Mouse (Mus musculus) brown adipose tissue, adult 24 weeks (tissue): Measurements from ENCODE around the gene Npm1. TPM values are rescaled to one million over a fixed set of nuclear protein-coding genes. Genes with fewer than 3 reads are reported as not detected.

Experiments used
- H3K27ac ChIP-seq: fragments of 200-500 bp; replicated peaks from 2 replicates; pipeline ENCODE4 v1.5.1; 2012; ENCODE audit warnings: low read depth, mild to moderate bottlenecking, low read length
- H3K4me1 ChIP-seq: fragments of 200-500 bp; 2 replicates; pipeline ENCODE4 v1.6.1; 2012; ENCODE audit warnings: low read length, mixed read lengths; ENCODE audit not compliant: control insufficient read depth, insufficient read depth, insufficient read length
- H3K4me3 ChIP-seq: fragments of 200-500 bp; 2 replicates; pipeline ENCODE4 v1.5.1; 2012; ENCODE audit warnings: low read depth, mild to moderate bottlenecking, low read length, moderate library complexity; ENCODE audit not compliant: insufficient read depth
- polyA plus RNA-seq: library from polyadenylated mRNA; stranded (reverse); fragments of >200 nt; gene quantifications from 2 replicates; pipeline ENCODE4 v1.2.4, GENCODE M21; 2012; ENCODE audit not compliant: missing spikeins, insufficient read depth, insufficient read length

Gene Npm1
- polyA plus RNA-seq, 1 experiment = 195 TPM

- no peak overlapping the region for H3K27ac ChIP-seq
- H3K4me1 ChIP-seq = no peaks in the 10 kb centered on the region; the same call in 1 of the 2 replicates
- no peak overlapping the region for H3K4me3 ChIP-seq
Measured at GRCm38 (mm10) chr11:33197133-33197514, 34.1 kb upstream of the Npm1 start.

DNA sequence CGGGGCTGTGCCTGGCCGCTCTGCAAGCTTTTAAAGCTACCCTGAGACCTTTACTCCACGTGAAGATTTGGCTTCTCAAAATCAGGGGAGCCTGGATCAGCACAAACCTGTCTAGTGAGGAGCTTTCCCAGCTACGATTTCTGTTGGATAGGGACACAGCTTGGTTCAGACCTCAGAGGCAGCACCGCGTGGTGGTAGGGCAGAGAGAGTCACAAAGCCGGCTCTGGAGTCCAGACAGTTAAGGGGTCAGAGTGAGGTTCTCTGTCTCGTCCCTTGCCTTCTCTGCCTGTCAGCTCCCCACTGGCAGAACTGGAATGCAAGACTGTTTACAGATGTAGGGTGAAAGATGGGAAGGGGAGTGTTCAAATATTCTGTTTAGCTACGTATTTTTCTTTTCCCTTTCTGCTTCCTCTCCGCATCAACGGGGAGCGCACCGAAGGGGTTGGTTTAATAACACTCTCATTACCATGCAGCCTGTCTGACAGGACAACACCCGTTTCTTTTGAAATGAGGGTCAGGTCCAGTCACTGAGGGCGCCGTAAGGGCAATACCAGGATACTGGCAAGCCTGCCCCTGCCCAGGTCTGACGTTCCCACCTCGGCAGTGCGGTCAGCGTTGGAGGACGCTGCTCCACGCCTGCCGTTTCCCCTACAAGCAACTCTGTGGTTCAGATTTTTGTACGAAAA is 33.6 kb upstream of the Npm1 start:
- no peak overlapping the region for H3K4me3 ChIP-seq
- no peaks in the 10 kb centered on the region for H3K4me1 ChIP-seq
- H3K27ac ChIP-seq = no peak overlapping the region

- no peak overlapping the region for H3K4me3 ChIP-seq
- no peaks in the 10 kb centered on the region for H3K4me1 ChIP-seq
- H3K27ac ChIP-seq = no peak overlapping the region
Measured at GRCm38 (mm10) chr11:33195531-33196446, 32.8 kb upstream of the Npm1 start.

- H3K27ac ChIP-seq = no peak overlapping the region
- H3K4me3 ChIP-seq = no peak overlapping the region
- no peaks in the 10 kb centered on the region for H3K4me1 ChIP-seq
Measured at GRCm38 (mm10) chr11:33195061-33195460, 32.1 kb upstream of the Npm1 start.

DNA sequence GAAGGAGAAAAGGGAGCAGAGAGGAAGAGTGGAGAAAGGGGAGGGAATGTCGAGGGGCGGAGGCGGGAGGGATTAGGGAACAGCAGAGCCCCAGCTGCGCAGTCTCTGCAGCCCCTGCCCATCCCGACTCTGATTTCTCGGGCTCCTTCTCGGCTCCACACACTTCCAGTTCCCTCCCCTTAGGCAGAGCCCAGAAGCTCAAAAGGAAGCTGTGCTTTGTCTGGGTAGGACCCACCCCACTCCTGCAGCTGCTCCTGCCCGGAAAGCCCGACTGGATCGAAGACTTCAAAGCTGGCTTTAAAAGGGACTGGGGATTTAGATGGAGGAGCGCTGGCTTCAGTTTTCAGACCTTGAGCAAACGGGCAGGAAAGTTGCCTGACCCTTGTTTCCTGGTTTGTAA is 30.7 kb upstream of the Npm1 start:
- H3K27ac ChIP-seq = no peak overlapping the region
- no peaks in the 10 kb centered on the region for H3K4me1 ChIP-seq
- H3K4me3 ChIP-seq = no peak overlapping the region

GRCm38 (mm10) chr11:33181804-33182203 is 18.8 kb upstream of the Npm1 start:
- H3K4me1 ChIP-seq = no peaks in the 10 kb centered on the region
- H3K4me3 ChIP-seq = no peak overlapping the region
- no peak overlapping the region for H3K27ac ChIP-seq

DNA sequence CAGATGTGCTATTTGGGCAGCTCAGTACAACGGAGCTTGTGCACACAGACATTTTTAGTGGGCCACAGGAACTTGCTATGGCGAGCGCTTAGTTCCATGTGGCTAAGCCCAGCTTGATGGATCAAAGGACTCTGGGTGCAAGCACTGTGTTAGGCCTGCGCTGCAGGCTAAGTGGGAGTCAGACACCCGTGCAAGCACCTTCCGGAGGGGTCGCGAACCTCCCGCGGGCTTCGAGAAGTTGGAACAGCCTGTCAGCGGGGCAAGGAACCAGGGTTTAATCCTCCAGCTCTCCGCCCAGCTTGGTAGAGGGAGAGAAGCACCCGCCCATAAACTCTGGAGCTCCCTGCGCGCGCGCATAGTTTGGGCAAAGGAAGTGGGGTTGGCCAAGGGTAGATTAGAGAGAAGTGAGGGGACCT is 17.7 kb upstream of the Npm1 start:
- no peaks in the 10 kb centered on the region for H3K4me1 ChIP-seq
- H3K4me3 ChIP-seq = no peak overlapping the region
- H3K27ac ChIP-seq = no peak overlapping the region

- Histone ChIP-seq H3K4me3 (no peak overlapping the region), H3K4me1 (no peaks in the 10 kb centered on the region), H3K27ac (no peak overlapping the region)
Measured at GRCm38 (mm10) chr11:33179802-33180201, 16.8 kb upstream of the Npm1 start.

DNA sequence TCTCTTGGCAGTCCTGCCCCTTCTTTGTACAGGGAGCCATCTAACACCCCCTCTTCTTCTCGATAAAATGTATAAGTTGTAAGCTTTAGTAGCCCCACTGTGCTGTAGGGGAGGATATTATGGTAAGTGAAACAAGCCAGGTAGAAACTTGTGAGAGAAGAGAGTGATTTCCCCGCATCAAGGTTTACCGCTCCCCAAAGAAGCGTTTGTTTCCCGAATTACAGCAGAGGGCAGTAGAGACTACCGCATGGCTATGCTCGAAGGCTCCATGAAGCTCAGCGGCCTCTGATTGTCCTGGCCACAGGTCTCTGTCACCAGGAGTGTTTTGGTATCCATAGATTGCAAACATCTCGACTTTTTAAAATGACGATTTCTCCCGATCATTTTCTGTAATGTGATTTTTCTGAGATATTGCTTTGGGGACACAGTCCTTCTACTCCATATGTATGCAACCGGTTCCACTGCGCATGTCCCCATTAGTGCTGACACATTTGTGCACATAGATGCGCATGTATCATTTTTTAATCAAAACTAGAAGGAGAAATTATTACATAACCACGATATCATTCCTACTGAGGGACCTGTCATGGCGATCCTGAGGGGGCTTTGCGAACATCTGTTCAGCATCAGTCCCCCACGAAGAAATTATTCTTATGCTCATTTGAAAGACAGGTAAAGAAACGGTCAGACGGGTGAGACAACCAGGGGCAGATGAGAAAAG is 13.7 kb upstream of the Npm1 start:
- no peak overlapping the region for H3K27ac ChIP-seq
- H3K4me1 ChIP-seq = no peaks in the 10 kb centered on the region
- H3K4me3 ChIP-seq = no peak overlapping the region

DNA sequence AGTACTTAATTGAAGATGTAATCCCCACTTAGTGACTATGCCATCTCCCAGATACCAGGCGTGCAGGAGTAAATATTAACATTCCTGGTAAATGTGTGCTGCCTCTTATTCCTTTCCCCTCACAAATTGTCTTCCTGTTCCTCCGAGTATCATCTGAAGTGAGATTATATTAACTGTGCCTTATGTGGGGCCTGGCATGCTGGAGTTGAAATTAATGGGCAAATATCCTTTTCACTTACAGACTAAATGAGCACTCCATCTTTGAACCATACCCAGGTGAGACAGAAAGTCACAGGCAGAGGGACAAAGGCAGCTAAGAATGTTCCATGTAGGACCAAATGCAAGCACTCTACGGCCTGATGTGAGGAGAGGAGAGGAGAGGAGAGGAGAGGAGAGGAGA is 12.8 kb upstream of the Npm1 start:
- Histone ChIP-seq H3K4me1 (no peaks in the 10 kb centered on the region), H3K4me3 (no peak overlapping the region), H3K27ac (no peak overlapping the region)

GRCm38 (mm10) chr11:33170489-33170888 is 7.5 kb upstream of the Npm1 start:
- Histone ChIP-seq H3K27ac (no peak overlapping the region), H3K4me1 (no peaks in the 10 kb centered on the region), H3K4me3 (no peak overlapping the region)

- no peaks in the 10 kb centered on the region for H3K4me1 ChIP-seq
- H3K27ac ChIP-seq = peak overlapping the region; percentile 38; the same call in 1 of the 2 replicates
Measured at GRCm38 (mm10) chr11:33162211-33162997, 602 bp downstream of the Npm1 start.

GRCm38 (mm10) chr11:33159741-33160140 is 3.3 kb downstream of the Npm1 start:
- Histone ChIP-seq H3K4me1 (no peaks in the 10 kb centered on the region), H3K4me3 (no peak overlapping the region), H3K27ac (no peak overlapping the region)

More at GRCm38 (mm10) chr11:33162211-33162997, 602 bp downstream of the Npm1 start:
- peak overlapping the region; percentile 77 for H3K4me3 ChIP-seq

GRCm38 (mm10) chr11:33157453-33158196 is 5.4 kb downstream of the Npm1 start:
- Histone ChIP-seq H3K4me3 (no peak overlapping the region), H3K27ac (no peak overlapping the region), H3K4me1 (no peaks in the 10 kb centered on the region)
